Mouse (Mus musculus) bone marrow macrophage, adult 2 months (primary cell): ENCODE measurements around the gene H2al2b. TPM values are rescaled to one million over a fixed set of nuclear protein-coding genes. Genes with fewer than 3 reads are reported as not detected.
"Not testable (repeated sequence)": the region's sequence is repeated elsewhere in the genome, so short reads cannot be mapped to it uniquely, and the experiment has no call there.

Source experiments
- H3K27ac ChIP-seq: 2 replicates; pipeline ENCODE4 v1.5.1; 2012; ENCODE audit warnings: low read depth, low read length; ENCODE audit not compliant: insufficient read depth
- H3K4me1 ChIP-seq: 2 replicates; pipeline ENCODE4 v1.6.1; 2012; ENCODE audit warnings: low read length; ENCODE audit not compliant: control insufficient read depth, insufficient read depth
- H3K4me3 ChIP-seq: 2 replicates; pipeline ENCODE4 v1.5.1; 2012; ENCODE audit warnings: mild to moderate bottlenecking, low read length, moderate library complexity; ENCODE audit not compliant: insufficient read depth
- polyA plus RNA-seq: library from polyadenylated mRNA; stranded (reverse); fragments of >200 nt; gene quantifications from 2 replicates; pipeline ENCODE4 v1.2.4, GENCODE M21; 2012; ENCODE audit not compliant: missing spikeins, insufficient read depth, insufficient read length

H2al2b gene
- not detected in 2 replicates for polyA plus RNA-seq

- H3K27ac ChIP-seq, H3K4me3 ChIP-seq, H3K4me1 ChIP-seq: not testable (repeated sequence)
Measured at GRCm38 (mm10) chrY:2720574-2720973, at the start of gene H2al2b. TSS of gene H2al2b (minus strand) at chrY:2720674.

Other genes starting within 250 kb of the H2al2b start
- not detected in 2 replicates for gene H2al2c, start 121.6 kb downstream of the H2al2b start, polyA plus RNA-seq
- not detected in 2 replicates for gene Sry, start 57.0 kb downstream of the H2al2b start, polyA plus RNA-seq
- not detected in 2 replicates for gene Gm4064, start 75.5 kb upstream of the H2al2b start, polyA plus RNA-seq
- not detected in 2 replicates for gene Rbmy, start 110.0 kb upstream of the H2al2b start, polyA plus RNA-seq
- gene Gm10256, start 110.0 kb upstream of the H2al2b start, polyA plus RNA-seq, result not detected in 2 replicates
- not detected in 2 replicates for gene Gm10352, start 180.3 kb upstream of the H2al2b start, polyA plus RNA-seq
- gene Gm29289, start 211.9 kb upstream of the H2al2b start, polyA plus RNA-seq, result not detected in 2 replicates